Mouse (Mus musculus): ENCODE measurements around the gene Hyal3.
A peak's percentile ranks its signal among the peaks of the same experiment; 100 is the strongest.

DNA sequence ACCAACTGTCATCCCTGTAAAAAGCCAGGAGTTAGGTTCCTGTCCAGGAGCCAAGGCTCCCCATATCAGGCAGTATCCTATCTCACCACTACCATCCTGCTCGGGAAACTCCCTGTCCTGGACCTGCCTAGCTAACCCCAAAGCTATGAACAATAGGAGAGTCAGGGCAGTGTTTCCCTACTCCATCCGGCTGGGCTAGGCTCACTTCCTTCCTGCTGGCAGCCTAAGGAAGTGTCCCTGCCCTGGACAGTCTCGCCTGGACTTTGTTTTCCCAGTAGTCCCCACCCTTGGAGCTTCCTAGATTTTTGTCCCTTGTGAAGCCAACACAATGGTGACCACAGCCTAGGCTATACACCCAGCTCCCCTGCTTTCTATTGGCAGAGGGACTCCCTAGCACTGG lies 13.8 kb upstream of the Hyal3 start:
- TF ChIP-seq CTCF (IDR thresholded peaks at IDR 0.05; ENCODE audit: low read depth): peak; percentile 27
- TF ChIP-seq EP300 (optimal IDR thresholded peaks at IDR 0.05): no peak

Data from stomach, postnatal 0 days (tissue).